Mouse (Mus musculus) adrenal gland, adult (tissue): ENCODE results near the gene Med16.
A peak's percentile ranks its signal among the peaks of the same experiment; 100 is the strongest.

Experiments
- DNase-seq, 2 experiments: peaks; one replicate each; pipeline ENCODE4 v3.0.0; 2022 to 2023; ENCODE audit warnings: low spot score in 1 of 2; ENCODE audit not compliant: inconsistent age in 2 of 2

Med16 gene

DNA sequence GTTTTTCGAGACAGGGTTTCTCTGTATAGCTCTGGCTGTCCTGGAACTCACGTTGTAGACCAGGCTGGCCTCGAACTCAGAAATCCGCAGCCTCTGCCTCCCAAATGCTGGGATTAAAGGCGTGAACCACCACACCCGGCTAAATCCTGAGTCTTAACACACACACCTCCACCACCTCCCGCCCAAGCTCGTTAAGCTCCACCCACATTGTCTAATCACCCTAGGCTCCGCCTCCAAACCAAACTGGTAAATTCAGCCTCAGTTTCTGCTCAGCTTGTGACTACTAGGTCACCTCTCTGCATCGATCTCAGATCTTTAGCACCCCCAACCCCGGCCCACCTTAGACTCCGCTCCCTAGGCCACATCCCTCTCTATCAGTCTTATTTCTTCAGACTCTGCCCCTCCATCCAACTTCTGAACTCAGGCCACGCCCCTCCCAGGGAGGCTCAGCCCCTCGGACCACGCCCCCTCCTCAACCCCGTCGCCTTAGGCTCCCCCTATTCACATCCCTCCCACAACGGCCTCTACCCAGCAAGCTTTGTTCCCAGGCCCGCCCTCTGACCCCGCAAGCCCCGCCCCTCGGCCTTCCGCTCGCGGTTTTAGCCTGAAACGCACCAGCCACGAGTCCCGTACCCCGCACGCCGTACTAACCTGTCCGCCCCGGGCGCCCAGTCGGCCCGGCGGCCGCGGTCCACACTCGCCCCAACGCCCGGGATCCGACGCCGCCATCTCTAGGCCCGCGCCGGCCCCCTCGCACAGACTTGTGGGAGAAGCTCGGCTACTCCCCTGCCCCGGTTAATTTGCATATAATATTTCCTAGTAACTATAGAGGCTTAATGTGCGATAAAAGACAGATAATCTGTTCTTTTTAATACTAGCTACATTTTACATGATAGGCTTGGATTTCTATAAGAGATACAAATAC, at the start of gene Med16:
TSS of gene Med16 (minus strand) at position 757 of the 925 bp plus-strand sequence.
- peak; percentile 98 to 100 for DNase-seq

DNA sequence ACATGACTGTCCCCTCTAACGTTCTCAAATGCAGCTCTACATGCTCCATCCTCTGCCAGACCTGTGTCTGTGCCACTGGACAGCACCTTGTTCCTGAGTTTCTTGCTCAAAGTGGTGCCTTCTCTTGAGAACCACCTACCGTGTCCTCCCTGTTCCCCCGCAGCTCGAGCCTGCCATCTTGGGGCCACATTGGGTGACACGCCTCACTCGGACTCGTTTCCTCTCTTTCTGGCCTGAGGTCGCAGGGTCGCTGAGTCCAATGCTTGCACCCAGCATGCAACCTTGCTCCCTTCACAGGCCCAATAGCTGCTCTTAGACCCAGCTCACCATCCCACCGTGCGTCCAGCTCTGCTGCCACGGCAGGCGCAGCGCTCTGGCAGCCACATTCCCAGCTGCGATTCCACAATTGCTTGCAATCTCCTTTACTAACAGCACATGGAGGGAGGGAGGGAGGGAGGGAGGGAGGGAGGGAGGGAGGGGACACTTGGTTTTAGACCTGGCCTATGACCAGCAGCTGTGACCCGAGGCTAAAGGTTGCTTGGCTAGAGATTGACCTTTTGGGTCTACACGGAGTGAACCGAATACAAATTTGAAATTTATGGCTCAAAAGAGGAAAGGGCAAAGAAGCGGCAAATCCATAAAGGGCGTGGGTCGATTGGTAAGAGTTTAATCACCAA, 49.6 kb upstream of the Med16 start:
- DNase-seq, result peak; percentile 85 to 95

DNA sequence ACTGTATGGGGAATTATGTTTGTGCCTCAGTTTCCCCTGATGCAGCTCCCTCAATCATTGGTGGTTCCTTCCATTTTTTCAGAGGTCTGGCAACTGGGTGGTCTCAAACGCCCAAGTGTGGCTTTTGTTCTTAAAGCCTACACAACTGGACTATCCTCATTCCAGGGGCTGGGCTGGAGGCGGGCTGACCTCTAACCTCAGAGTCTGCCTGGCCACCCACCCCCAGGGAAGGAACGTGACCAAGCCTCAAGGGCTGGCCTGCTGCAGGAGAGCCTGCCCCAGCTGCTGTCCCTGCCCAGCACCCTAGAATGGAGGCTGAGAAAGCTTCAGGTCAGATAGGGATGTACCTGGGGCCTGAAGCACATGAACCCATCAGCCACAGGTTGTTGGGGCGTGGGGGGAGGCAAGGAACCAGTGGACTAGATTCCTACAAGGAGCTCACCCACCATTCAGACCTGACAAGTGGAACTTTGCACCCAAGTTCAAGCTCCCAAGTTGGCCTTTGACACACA, 48.0 kb upstream of the Med16 start:
- DNase-seq, result no peak

DNA sequence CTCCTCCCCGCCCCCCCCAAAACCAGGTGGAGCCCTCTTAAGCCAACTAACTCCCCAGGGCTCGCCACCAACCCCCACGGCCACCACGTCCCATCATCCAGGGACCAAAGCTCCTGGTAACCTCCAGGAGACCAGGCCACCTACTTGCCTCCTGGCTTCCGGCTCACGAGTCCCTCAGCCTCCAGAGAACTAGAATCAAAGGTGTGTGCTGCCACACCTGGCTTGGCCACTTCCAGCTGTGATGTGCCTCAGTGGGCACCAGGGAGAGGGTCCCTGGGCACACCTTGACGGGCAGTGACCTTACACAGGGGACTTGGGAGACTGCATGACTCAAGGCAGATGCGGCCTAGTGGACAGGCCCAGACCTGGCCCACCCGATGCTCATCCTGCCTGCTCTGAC, 47.0 kb upstream of the Med16 start:
- DNase-seq, result no peak

DNA sequence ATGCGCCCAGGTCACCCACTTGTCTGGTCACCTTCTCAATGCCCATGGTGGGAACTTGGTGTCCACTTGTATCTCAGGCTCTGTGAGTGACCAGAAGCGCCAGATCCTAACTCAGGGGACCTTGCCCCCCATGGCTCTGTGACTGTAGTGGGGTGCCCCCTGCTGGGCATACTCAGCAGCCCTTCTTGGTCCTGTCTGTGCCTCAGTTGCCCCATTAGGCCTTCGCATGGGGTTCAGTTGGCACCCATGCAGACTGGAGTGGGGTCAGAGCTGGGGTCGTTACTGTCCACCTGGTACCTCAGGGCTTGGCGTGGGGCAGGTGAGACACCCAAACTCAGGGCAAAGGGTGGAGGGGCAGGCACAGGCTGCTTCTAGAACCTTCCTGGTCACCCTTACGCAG, 45.2 kb upstream of the Med16 start:
- DNase-seq, result peak in 1 of 2 experiments; percentile 73

DNA sequence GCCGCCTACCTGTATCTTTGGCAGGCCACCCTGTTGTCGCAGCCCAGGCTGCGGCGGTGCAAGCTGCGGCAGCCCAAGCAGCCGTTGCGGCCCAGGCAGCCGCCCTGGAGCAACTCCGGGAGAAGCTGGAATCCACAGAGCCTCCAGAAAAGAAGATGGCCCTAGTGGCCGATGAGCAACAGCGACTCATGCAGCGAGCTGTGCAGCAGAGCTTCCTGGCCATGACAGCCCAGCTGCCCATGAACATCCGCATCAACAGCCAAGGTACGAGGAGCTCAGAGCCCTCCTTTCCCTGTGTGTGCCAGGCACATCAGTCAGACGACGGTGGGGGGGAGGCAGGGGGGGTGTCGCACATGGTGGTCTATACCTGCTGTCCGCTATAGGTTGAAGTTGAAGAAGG, 41.9 kb upstream of the Med16 start:
- no peak for DNase-seq

DNA sequence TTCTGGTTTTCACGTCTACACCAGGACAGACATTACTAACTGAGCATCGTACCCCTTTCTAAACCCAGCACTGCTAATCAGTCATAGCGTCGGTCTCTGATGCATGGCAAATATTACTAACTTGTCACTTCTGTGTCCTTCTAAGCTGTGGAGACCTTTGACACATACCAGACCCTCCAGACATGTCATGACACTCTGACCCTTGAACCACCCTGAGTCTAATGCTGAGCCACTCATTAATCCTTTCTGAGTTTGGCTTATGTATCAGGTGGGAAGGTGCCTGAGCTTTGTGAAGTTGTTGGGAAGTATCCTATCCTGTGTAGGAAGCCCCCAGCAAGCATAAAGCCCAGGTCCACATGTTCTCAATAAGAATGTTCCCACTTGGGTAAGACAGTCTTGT, 41.1 kb upstream of the Med16 start:
- DNase-seq, result no peak

DNA sequence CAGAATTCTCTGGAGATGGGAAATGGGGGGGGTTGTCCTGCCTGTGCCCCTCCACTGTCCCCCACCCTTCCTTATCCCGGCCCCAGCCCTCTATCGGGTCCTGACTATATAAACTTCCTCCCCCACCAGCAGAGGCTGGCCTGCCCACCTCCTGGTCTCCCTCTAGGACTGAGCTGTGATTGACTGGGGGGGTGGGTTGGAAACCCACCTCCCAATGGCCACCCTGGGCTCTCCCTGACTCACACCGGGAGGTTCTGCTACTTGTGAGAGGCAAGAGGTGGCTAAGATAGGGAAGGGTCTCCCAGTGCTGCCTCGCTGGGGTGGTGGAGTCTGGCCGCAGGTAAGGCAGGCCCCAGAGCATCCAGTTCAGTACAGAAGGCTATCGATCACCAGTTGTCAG, 38.8 kb upstream of the Med16 start:
- no peak for DNase-seq

DNA sequence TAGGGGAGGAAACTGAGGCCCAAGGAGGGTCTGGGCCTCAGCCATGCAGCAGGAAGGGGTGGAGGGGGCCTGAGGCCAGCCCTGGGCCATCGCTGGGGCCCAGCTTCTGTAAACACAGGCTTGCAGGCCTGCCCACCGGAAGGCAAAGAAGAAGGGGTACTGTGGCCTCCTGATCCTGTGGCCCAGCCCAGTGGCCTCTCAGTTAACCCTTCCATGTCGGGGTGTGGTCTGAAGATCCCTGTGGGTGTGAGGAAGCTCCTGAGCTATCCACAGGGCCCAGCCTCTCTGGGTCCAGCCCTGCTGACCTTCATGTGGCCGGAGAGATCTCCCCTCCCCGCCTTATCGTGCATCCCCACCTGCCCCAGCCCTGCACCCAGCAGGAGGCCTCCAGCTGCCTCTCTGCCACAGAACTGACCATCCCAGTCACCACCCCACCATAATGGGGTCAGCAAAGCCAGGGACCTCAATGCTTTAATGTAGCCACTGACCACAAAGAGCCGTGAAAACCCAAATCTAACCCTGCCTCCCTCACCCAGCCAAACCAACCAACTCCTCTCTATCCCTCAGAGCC, 38.1 kb upstream of the Med16 start:
- no peak for DNase-seq

DNA sequence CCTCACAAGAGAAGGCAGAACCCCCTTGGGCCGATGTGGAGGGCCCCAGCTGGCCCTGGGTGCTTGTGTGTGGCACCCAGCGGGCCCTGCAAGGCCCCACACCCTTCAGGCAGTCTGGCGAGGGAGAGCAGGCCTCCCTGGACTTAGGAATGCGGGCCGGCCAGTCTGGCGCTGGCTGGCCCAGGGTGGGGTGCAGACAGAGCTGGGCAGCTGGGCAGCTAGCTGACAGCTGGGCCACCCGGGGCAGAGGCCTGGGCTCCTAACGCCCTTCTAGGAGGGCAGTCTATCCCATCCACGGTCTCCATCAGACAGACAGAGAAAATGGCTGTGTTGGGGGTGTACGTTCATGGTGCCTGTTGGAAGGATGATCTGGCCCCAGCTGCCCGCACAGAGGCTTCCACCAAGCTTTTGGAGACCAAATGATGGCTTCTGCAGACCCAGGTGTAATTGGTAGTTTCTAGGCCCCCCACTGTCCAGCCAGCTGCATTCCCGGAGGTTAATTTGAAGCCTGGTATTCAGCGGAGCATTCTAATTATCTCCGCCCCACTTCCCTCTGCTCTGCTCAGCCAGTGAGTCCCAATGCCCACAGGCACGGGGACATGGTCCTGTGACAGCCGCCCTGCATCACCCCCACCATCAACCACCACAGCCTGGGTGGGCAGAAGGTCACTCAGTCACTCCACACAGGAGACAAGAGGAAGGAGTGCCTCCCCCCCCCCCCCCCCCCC, 36.9 kb upstream of the Med16 start:
- no peak for DNase-seq

DNA sequence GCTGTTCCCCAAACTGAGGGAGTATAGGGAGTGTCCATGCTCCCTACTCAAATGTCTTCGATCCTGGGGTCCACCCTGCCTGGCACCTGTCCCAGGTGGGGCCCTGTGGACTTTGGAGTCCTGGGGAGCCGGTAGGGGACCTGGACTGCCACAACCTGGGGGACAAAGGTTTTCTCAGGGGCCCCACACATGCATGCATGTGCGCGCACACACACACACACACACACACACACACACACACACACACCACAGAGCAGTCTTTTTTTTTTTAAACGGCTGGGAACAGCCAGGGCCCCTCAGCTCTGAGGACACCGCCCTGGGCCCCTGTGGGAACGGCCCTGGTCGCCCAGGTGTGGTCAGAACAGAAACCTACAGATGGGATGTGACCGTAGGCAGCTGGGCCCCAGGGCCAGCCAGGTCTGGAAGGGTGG, 34.8 kb upstream of the Med16 start:
- no peak for DNase-seq

DNA sequence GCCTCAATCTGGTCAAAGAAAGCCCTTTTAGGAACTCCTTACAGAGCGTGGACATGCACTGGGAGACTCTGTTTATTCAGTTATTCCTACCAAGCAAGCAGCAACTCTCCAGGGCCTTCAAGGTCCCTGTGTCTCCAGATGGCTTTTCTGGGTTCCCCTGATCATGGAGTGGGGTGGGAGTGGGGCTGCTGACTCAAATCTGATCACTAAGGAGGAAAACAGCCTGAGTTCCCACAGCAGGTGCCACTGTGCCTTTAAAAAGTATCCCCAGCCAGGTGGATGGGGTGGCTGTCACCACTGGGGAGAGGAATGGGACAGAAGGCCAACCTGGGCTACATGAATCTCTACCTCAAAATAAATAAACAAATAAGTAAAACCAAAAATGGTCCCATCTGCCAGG, 34.3 kb upstream of the Med16 start:
- no peak for DNase-seq

DNA sequence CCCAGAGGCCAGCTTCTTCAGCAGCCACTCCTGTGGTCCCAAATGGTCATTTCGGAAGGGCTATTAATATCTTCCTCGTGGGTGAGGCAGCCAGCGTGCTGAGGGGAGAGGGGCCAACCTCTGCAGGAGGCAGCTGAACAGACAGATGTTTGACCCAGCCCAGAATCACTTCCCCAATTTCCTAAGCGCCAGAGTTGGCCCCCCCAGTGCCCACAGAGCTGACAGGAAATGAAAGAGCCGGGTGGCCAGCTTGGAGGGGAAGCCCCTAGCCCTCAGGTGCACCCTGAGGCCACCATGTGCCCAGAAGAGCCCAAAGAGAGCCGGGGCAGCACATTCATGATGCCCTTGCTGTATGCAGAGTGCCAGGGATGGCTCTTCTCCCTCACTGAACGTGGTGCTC, 32.0 kb upstream of the Med16 start:
- peak in 1 of 2 experiments; percentile 40 for DNase-seq

DNA sequence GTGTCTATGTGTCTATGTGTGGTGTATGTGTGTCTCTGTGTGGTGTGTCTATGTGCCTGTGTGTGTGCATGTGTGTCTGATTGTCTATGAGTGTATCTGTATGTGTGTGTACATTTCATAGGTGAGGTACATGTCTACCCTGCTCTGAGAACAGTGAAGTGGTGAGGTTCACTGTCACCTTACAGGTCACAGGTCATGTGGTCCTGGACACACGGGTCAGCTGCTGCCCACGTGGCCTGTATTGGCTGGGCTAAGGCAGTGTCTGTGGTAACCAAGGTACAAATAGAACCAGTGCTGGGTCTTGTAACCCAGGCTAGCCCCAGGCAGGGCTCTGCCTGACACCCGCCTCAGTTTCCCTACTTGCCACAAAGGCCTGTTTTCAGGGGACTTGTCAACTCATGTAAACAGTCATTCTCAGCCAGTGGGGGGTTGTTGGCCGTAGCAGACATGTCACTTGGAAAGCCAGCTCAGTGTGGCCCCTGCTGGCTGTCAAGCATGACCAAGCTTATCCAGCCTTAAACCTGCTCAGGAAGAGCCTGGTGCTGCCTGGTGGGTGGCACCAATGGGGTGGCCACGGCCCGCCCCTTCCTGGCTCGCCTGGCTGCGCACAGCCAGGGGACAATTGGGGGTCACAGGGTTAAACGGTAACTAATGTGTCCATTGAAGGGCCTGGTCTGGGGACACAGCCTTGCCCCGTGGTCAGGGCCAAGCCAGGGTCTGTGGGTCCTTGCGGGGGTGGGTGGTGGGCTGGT, 29.2 kb upstream of the Med16 start:
- DNase-seq, result peak in 1 of 2 experiments; percentile 36

DNA sequence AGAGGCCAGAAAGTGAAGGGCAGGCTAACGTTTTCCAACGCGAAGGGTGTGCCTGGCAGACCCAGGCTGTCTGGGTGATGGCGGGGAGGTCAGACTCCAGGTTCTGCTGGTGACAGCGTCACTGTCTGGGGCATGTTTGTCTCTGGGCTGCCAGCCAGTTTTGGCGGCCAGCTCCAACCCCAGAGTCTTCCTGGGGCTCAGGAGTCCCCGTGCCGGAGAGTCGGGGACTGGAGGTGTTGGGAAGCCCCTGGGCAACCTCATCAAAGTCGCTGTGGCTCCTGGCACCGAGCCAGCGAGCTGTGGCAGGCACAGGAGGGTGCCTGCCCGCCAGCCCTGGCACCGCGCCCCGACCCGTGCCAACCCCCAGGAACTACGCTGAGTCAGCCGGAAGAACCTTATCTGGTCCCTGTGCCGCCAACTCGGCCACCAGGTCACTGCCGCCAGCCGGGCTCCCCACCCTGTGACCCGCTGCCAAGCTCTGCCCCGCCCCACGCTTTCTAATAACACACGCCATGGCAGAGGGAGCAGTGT, 28.3 kb upstream of the Med16 start:
- DNase-seq, result peak; percentile 91 to 97

DNA sequence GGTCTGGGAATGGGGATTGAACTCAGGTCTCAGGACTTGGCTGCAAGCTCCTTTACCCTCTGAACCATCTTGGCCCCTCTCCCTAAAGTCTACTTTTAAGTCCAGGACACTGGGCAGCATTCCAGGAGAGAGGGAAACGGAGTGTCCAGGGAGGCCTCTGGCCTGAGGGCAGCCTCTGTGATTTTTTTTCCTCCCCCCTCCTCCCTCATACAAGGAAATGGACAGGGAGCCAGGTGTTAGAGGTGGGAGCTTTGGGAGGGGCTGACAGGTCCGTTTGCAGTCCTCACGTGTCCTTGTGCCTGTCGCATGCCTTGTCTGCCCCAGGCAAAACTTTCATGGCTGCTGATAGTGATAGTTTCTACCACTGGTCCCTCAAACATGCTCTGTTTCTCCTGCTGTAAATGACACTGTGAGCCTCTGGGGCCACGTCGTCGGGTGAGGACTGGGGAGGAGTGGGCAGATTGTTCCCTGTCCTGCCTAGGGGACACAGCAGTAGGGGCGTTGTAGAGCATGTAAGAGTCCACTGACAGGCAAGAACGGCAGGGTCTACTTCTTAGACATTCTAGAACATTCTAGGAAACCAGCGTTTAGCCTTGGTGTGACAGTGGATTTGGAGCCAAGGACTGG, 27.7 kb upstream of the Med16 start:
- peak in 1 of 2 experiments; percentile 66 for DNase-seq

DNA sequence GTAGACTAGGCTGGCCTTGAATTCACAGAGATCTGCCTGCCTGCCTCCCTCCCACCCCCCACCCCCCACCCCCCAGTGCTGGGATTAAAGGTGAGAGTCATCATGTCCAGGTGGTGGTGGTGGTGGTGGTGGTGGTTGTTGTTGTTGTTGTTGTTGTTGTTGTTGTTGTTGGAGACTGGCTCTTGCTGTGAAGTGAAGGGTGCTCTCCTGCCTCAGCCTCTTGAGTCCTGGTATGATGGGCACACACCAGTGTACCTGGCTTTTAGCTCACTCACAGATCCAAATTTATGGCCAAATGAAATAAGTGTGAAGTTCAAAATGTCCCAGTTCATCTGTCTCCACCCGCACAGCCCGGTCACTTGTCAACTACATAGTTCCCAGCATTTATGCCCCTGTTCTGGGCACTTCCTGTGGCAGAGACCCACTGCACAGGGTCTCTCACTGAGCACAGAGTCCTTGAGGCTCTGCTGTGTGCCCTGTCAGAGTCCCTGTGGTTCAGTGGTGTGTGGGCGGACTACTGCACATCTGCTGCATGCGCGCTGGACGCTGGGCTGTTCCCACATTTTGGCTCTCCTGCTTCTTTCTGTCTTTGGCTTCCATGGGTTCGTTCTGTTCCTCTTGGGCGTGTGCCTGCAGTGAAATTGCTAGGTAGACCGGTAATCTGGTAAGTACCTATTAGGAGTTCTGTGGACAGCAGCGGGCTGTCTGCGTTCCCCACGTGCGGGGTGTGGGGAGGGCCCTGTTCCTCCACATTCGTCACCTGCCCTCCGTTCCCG, 26.3 kb upstream of the Med16 start:
- no peak for DNase-seq

DNA sequence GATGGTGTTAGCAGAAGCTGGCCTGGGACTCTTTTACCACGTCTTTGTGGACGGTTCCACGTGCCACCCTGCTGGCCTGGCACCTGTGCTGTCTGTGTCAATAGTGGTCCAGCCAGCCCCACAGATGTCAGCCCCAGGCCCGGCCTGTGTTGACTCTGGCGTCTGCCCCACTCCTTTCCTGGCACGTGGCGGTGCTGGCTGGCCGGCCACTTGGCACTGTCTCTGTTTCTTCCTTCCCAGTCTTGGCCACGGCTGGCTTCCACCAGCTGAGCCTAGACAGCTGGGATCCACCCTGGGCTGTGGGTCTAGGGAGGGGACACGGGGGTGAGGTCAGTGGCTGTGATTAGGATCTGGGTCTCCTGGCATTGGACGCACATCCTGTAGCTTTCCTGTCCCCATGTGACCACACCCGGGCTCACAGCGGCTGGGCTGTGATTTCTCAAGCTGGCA, 25.6 kb upstream of the Med16 start:
- peak; percentile 77 to 89 for DNase-seq

DNA sequence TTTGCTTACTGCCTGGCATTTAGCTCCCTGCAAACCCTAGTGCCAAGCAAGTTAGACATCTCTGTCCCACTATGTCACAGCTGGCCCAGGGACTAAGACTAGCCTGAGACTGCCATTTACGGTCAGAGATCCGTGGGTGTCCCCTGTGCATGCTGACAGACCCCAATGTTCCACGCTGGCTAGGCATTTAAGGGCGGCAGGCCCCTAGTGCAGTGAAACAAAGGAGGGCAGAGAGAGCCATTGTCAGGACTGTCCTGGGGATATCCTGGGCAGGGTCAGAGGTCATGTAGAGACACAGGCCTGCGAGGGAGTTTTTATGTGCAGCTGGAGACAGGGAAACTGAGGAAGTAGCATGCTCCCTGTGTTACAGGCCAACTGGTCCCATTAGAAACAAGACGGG, 25.1 kb upstream of the Med16 start:
- no peak for DNase-seq
